Mouse (Mus musculus) induced T-regulatory cell, adult 2 months (primary cell): ENCODE measurements around the gene Rab40c.

Experiments
- DNase-seq: peaks from one replicate; pipeline ENCODE4 v3.0.0-alpha.2; 2012; ENCODE audit warnings: low read depth

Gene Rab40c

GRCm38 (mm10) chr17:25843122-25843521 is 76.4 kb downstream of the Rab40c start:
- no peak for DNase-seq

GRCm38 (mm10) chr17:25842509-25842908 is 77.0 kb downstream of the Rab40c start:
- DNase-seq, result no peak

- no peak for DNase-seq
Observed at GRCm38 (mm10) chr17:25841117-25841880, 78.2 kb downstream of the Rab40c start, which contains the start of gene Gm20683. TSS of gene Gm20683 (minus strand) at chr17:25841763.

GRCm38 (mm10) chr17:25840519-25840918 is 79.0 kb downstream of the Rab40c start:
- DNase-seq, result no peak

GRCm38 (mm10) chr17:25839455-25840235 is 79.9 kb downstream of the Rab40c start:
- no peak for DNase-seq

GRCm38 (mm10) chr17:25838904-25839303 is 80.6 kb downstream of the Rab40c start:
- DNase-seq, result no peak

GRCm38 (mm10) chr17:25837533-25837932 is 82.0 kb downstream of the Rab40c start:
- DNase-seq, result peak; percentile 44

- DNase-seq, result peak; percentile 60
Observed at GRCm38 (mm10) chr17:25837076-25837410, 82.5 kb downstream of the Rab40c start, which contains the start of gene Rhbdl1. TSS of gene Rhbdl1 (minus strand) at chr17:25837295.

GRCm38 (mm10) chr17:25836397-25837075 is 83.0 kb downstream of the Rab40c start:
- DNase-seq, result no peak

- no peak for DNase-seq
Observed at GRCm38 (mm10) chr17:25835816-25836215, 83.7 kb downstream of the Rab40c start.

GRCm38 (mm10) chr17:25835301-25835700 is 84.2 kb downstream of the Rab40c start:
- no peak for DNase-seq

GRCm38 (mm10) chr17:25834595-25835222 is 84.8 kb downstream of the Rab40c start:
- DNase-seq, result no peak

GRCm38 (mm10) chr17:25833961-25834594 is 85.4 kb downstream of the Rab40c start:
- DNase-seq, result no peak

GRCm38 (mm10) chr17:25833291-25833663 is 86.2 kb downstream of the Rab40c start, which contains the start of gene Stub1:
TSS of gene Stub1 (minus strand) at chr17:25833404.
- no peak for DNase-seq

GRCm38 (mm10) chr17:25832436-25833290 is 86.9 kb downstream of the Rab40c start:
- peak; percentile 99 for DNase-seq
